Mouse (Mus musculus) hindbrain, embryonic 14.5 days (tissue): ENCODE results near the gene Trpm6. TPM values are rescaled to one million over a fixed set of nuclear protein-coding genes. Genes with fewer than 3 reads are reported as not detected.

Experiments used
- ATAC-seq: fragments of 200-750 bp; cut with Nextera tagmentation; 2 replicates; pipeline ENCODE4 v1.8.0; 2017; ENCODE audit warnings: moderate number of reproducible peaks, mild to moderate bottlenecking, moderate TSS enrichment, moderate library complexity; ENCODE audit not compliant: low FRiP score
- DNase-seq: peaks from one replicate; pipeline ENCODE4 v3.0.0-alpha.2; 2015; ENCODE audit warnings: low spot score
- H3K27ac ChIP-seq: fragments of 300-500 bp; sonication (generic); 2 replicates; pipeline ENCODE4 v1.5.1; 2014; ENCODE audit warnings: mild to moderate bottlenecking, moderate library complexity
- H3K27me3 ChIP-seq: fragments of 300-500 bp; sonication (generic); 2 replicates; pipeline ENCODE4 v1.6.1; 2014; ENCODE audit warnings: mild to moderate bottlenecking, low read length, mixed read lengths; ENCODE audit not compliant: control insufficient read depth, insufficient read depth
- H3K36me3 ChIP-seq: fragments of 300-500 bp; sonication (generic); replicated peaks from 2 replicates; pipeline ENCODE4 v1.6.1; 2014; ENCODE audit not compliant: control insufficient read depth, insufficient read depth
- H3K4me1 ChIP-seq: fragments of 300-500 bp; sonication (generic); replicated peaks from 2 replicates; pipeline ENCODE4 v1.6.1; 2014; ENCODE audit warnings: antibody characterized with exemption, low read length, mixed read lengths; ENCODE audit not compliant: control insufficient read depth, insufficient read depth
- H3K4me2 ChIP-seq: fragments of 300-500 bp; sonication (generic); replicated peaks from 2 replicates; pipeline ENCODE4 v1.6.1; 2014; ENCODE audit warnings: mild to moderate bottlenecking, moderate library complexity
- H3K4me3 ChIP-seq: fragments of 300-500 bp; sonication (generic); replicated peaks from 2 replicates; pipeline ENCODE4 v1.5.1; 2014; ENCODE audit warnings: mild to moderate bottlenecking, low read length
- H3K9ac ChIP-seq: fragments of 300-500 bp; sonication (generic); 2 replicates; pipeline ENCODE4 v1.6.1; 2014
- H3K9me3 ChIP-seq: fragments of 300-500 bp; sonication (generic); 2 replicates; pipeline ENCODE4 v1.6.1; 2016; ENCODE audit warnings: low read length; ENCODE audit not compliant: control insufficient read depth
- WGBS: fragments of 180-500 bp; shearing (Covaris S2); extraction: QIAGEN DNeasy Blood & Tissue Kit; methylation state at CpG from one replicate; pipeline ENCODE4 v1.1.7; 2014; 5-methylcytosine and 5-hydroxymethylcytosine counted together
- polyA plus RNA-seq: library from polyadenylated mRNA; unstranded; fragments of >200 nt; fragmentation: Nextera tagmentation; extraction: Ambion mirVana; gene quantifications from 2 replicates; pipeline ENCODE4 v1.2.1, GENCODE M21; 2014

Trpm6 gene
- polyA plus RNA-seq, 1 experiment from 2014 or later: 0.51 TPM

DNA sequence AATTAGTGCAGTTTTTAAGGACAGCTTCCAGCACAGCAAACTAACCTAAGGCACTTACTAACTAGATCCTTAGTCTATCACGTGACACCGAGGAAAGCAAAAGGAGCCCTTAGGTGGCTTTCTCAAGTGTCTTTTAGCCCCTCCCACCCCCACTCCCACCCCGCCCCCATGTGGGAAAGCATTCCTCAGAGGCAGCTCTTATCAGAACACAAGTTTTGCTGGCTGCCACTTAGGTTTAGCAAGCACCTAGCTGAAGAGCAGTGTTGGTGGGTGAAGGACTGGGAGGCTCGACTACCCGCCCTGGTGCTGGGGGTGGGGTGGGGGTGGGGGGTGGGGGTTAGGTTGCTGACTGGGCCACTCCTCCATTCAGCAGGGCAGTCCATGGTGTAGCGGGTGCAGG lies 8.5 kb downstream of the Trpm6 start:
- H3K9ac ChIP-seq: no peak overlapping the region
- no peaks in the 10 kb centered on the region for H3K9me3 ChIP-seq
- no peak for DNase-seq
- no peak overlapping the region for H3K27ac ChIP-seq
- 38% methylated on average over 6 of the region's 6 CpGs for WGBS
- H3K4me1 ChIP-seq: no peaks in the 10 kb centered on the region
- ATAC-seq: no peak
- no peak overlapping the region for H3K4me3 ChIP-seq
- no peak overlapping the region for H3K4me2 ChIP-seq
- H3K36me3 ChIP-seq: no peaks in the 10 kb centered on the region
- no peaks in the 10 kb centered on the region for H3K27me3 ChIP-seq

DNA sequence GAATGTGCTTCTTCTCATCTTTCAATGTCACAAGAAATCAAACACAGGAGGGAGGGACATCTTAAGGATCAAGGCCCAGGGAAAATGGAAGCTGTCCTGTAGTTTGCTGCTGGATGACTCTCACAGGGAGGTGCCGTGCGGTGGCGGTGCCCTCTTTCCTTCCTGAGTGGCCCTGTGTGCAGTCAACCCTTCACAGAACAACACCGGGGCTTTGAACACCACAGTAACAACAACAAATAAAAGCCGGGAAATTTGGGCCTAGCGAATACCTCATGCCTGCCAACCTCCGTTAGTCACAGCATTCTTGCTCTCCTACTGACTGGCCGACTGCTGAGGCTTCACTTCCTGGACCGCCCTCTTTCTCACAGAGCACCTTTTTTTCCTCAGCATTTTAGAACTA lies 9.1 kb downstream of the Trpm6 start:
- 35% methylated on average over 9 of the region's 9 CpGs for WGBS
- no peak for DNase-seq
- no peak overlapping the region for H3K9ac ChIP-seq
- no peaks in the 10 kb centered on the region for H3K9me3 ChIP-seq
- H3K4me3 ChIP-seq: no peak overlapping the region
- no peak overlapping the region for H3K27ac ChIP-seq
- H3K27me3 ChIP-seq: no peaks in the 10 kb centered on the region
- ATAC-seq: no peak
- no peaks in the 10 kb centered on the region for H3K4me1 ChIP-seq
- no peak overlapping the region for H3K4me2 ChIP-seq
- no peaks in the 10 kb centered on the region for H3K36me3 ChIP-seq

DNA sequence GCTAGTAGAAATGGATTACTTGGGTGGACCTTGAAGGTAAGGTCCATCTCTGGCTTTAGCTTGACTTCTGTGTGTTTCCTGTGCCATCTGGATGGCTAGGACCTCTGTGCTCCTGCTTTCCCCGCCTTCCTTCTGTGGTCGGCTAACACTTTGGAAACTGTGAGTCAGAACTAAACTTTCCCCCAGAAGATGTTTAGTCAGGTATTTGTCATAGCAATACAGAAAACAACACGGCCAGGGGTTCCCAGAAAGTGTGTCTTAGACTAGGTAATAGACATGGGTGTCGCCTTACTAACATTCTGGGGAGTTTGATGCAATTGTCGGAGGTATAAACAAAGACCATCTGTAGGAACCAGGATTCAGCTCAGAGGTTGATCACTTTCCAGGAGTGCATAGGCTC lies 16.6 kb downstream of the Trpm6 start:
- Histone ChIP-seq H3K27me3 (no peaks in the 10 kb centered on the region), H3K4me3 (no peak overlapping the region), H3K9me3 (no peaks in the 10 kb centered on the region), H3K4me1 (no peaks in the 10 kb centered on the region), H3K9ac (no peak overlapping the region), H3K27ac (no peak overlapping the region), H3K36me3 (no peaks in the 10 kb centered on the region), H3K4me2 (no peak overlapping the region)
- 88% methylated on average over 5 of the region's 5 CpGs for WGBS
- DNase-seq (no peak), ATAC-seq (no peak)

DNA sequence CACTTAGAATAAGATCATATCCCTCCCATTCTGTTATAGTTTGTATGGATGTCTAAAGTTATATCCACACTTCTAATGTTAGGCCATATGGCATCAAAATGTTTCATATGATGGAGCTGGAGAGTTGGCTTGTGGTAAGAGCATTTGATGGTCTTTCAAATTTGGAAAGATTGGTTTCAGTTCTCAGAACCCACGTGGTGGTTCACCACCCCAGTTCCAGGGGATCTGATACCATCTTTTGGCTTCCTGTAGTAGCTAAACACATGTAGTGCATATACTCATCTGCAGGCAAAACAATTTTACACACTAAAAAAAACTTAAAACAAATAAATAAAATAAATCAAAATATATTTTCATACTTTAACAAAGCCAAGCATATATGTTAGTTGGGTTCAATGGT lies 21.3 kb downstream of the Trpm6 start:
- Histone ChIP-seq H3K9ac (no peak overlapping the region), H3K27me3 (no peaks in the 10 kb centered on the region), H3K9me3 (no peaks in the 10 kb centered on the region), H3K4me2 (no peak overlapping the region), H3K36me3 (no peaks in the 10 kb centered on the region), H3K27ac (no peak overlapping the region), H3K4me3 (no peak overlapping the region), H3K4me1 (no peaks in the 10 kb centered on the region)
- no peak for ATAC-seq
- no peak for DNase-seq
- WGBS: 91% methylated on average over 1 of the region's 1 CpGs

DNA sequence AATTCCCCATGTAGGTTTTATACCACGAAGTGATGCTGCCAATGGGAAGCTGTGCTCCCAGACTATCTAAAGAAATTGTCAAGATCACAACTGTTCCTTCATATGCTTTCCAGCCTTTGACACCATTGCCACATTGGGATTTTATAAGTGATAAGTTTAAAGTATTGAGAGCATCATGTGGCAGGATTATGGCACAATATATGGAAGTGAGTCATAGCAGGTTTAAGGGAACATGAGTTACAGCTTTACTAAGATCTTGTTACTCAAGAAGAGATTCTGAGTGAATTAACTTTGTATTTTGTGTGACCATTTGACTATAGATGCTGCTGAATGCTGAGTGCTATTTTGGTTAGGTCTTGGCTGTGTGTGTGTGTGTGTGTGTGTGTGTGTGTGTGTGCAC lies 21.8 kb downstream of the Trpm6 start:
- Histone ChIP-seq H3K27me3 (no peaks in the 10 kb centered on the region), H3K9me3 (no peaks in the 10 kb centered on the region), H3K27ac (no peak overlapping the region), H3K4me3 (no peak overlapping the region), H3K36me3 (no peaks in the 10 kb centered on the region), H3K4me1 (no peaks in the 10 kb centered on the region), H3K9ac (no peak overlapping the region), H3K4me2 (no peak overlapping the region)
- DNase-seq (no peak), ATAC-seq (no peak)
- WGBS: 91% methylated on average over 1 of the region's 1 CpGs

DNA sequence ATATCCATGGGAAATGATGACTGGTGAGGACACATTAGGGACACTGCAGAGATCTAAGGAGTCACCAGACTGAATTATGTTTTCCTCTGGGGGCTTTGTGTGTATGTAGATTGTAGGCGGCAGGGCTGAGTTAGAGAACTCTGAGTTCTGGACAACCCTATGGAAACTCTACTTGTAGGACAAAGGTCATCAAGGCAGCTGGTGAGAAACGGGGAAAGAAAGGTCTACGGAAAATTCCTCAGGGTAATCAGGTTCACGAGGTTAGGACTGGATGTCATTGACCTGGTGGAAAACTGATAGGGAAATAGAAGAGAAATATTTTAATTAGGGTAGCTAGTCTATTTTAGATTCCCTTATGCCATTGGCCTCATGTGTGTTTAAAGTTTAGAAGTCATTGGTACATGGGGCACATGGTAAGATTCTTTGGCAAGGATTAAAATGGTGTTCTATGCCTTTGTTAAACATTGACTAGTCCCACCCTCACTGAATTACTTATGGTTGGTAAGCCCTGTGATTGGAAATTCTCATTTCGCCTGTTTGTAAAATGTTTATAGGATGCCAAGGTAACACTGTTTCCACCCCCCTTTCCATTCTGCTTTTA lies 23.2 kb downstream of the Trpm6 start:
- H3K27ac ChIP-seq: no peak overlapping the region
- H3K9ac ChIP-seq: no peak overlapping the region
- H3K27me3 ChIP-seq: no peaks in the 10 kb centered on the region
- ATAC-seq (no peak), DNase-seq (no peak)
- no peaks in the 10 kb centered on the region for H3K9me3 ChIP-seq
- no peaks in the 10 kb centered on the region for H3K36me3 ChIP-seq
- H3K4me1 ChIP-seq: no peaks in the 10 kb centered on the region
- WGBS: 83% methylated on average over 5 of the region's 5 CpGs
- no peak overlapping the region for H3K4me2 ChIP-seq
- H3K4me3 ChIP-seq: no peak overlapping the region

DNA sequence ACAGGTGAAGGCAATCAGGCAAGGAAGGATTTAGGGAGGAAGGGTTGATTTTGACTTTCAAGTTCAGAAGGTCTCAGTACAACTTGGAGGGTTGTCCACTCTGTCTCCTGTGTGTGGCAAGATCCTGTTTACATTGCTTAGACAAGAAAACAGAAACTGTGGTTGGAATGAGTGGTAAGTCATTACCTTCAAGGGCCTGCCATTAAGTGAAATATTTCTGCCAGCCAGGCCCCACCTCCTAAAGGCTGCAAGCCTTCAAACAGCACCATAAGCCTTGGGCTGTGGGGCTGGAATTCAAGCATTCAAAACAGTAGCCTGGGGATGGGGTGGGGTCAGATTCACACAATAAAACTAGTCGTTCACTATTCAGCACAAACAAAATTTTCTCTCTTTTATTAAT lies 24.3 kb downstream of the Trpm6 start:
- Histone ChIP-seq H3K9me3 (no peaks in the 10 kb centered on the region), H3K4me1 (no peaks in the 10 kb centered on the region), H3K27me3 (no peaks in the 10 kb centered on the region), H3K36me3 (no peaks in the 10 kb centered on the region), H3K4me3 (no peak overlapping the region), H3K9ac (no peak overlapping the region), H3K4me2 (no peak overlapping the region), H3K27ac (no peak overlapping the region)
- ATAC-seq (no peak), DNase-seq (no peak)
- 53% methylated on average over 1 of the region's 1 CpGs for WGBS

DNA sequence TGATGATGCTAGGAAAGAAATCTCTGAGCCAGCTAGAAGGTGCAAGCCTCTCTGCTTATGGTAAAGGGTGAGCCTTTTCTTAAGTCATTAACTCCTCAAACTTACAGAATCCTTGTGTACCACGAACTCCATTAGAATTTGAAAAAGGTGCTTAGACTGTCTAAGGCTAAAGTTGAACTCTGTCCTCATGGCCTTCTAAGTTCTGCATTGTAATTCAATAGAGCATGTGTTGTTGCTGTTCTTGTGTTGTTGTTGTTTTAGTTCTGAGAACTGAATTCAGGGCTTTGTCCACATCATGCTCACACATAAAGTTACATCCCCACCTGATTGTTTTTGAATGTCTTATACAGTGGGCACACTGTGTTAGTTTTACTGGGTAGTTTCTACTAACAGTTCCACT lies 49.9 kb downstream of the Trpm6 start:
- no peak overlapping the region for H3K4me3 ChIP-seq
- 58% methylated on average over 1 of the region's 1 CpGs for WGBS
- ATAC-seq: no peak
- no peaks in the 10 kb centered on the region for H3K36me3 ChIP-seq
- no peak overlapping the region for H3K27ac ChIP-seq
- no peaks in the 10 kb centered on the region for H3K27me3 ChIP-seq
- no peaks in the 10 kb centered on the region for H3K4me1 ChIP-seq
- H3K9me3 ChIP-seq: no peaks in the 10 kb centered on the region
- no peak for DNase-seq
- H3K9ac ChIP-seq: no peak overlapping the region
- H3K4me2 ChIP-seq: no peak overlapping the region

DNA sequence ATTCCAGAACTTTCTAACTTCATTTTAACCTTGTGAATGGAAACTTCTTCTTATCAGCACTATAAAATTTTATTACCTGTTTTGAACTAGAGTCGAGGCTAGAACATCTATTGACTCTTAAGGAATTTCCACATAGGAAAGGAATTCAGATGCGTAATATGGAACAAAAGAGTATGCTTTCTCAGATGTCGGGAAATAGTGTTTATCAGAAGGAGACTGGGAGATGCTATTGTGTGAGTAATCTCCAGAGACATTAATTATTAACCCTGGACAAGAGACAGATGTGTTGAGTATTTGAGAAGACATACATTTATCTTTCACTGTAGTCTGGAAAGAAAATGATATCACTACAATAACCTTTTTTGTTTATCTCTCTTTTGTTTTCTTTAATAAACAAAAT lies 61.5 kb downstream of the Trpm6 start:
- Histone ChIP-seq H3K4me3 (no peak overlapping the region), H3K27me3 (no peaks in the 10 kb centered on the region), H3K9me3 (no peaks in the 10 kb centered on the region), H3K4me2 (no peak overlapping the region), H3K4me1 (no peaks in the 10 kb centered on the region), H3K9ac (no peak overlapping the region), H3K36me3 (no peaks in the 10 kb centered on the region), H3K27ac (no peak overlapping the region)
- DNase-seq (no peak), ATAC-seq (no peak)
- 76% methylated on average over 3 of the region's 3 CpGs for WGBS

DNA sequence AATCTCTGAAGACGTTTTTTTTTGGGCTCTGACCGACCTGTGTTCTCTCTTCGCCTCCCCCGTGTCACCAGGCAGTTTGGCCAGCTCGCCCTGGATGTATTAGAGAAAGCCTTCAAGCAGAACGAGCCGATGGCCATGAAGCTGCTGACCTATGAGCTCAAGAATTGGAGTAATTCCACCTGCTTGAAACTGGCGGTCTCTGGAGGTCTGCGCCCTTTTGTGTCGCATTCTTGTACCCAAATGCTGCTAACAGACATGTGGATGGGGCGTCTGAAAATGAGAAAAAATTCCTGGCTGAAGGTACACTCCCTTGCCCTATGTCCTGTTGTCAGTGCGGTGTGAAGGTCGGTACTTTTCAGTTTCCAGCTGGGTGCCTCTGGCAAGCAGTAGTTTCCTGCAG lies 65.4 kb downstream of the Trpm6 start:
- H3K9me3 ChIP-seq: no peaks in the 10 kb centered on the region
- no peak overlapping the region for H3K4me2 ChIP-seq
- H3K9ac ChIP-seq: no peak overlapping the region
- 83% methylated on average over 13 of the region's 13 CpGs for WGBS
- no peak for DNase-seq
- ATAC-seq: no peak
- H3K4me3 ChIP-seq: no peak overlapping the region
- no peaks in the 10 kb centered on the region for H3K27me3 ChIP-seq
- no peak overlapping the region for H3K27ac ChIP-seq
- H3K4me1 ChIP-seq: no peaks in the 10 kb centered on the region
- H3K36me3 ChIP-seq: no peaks in the 10 kb centered on the region
